Mouse (Mus musculus) C2C12 (cell line): ENCODE measurements at regions not wholly inside any gene's neighbourhood (a gene's known extent, or its start where the extent isn't known, plus 50 kb on each side); places are given as distances from the start of the nearest gene placed in this dataset.

Experiments used
- H3K27me3 ChIP-seq: one replicate; pipeline ENCODE4 v1.6.1; 2011; ENCODE audit not compliant: control insufficient read depth, insufficient read depth, insufficient read length
- H3K36me3 ChIP-seq: one replicate; pipeline ENCODE4 v1.6.1; 2011; ENCODE audit not compliant: control insufficient read depth, insufficient read depth
- H3K4me3 ChIP-seq: one replicate; pipeline ENCODE4 v1.5.1; 2011; ENCODE audit warnings: mild to moderate bottlenecking, control low read depth; ENCODE audit not compliant: poor library complexity, insufficient read depth, severe bottlenecking
- H3K79me2 ChIP-seq: one replicate; pipeline ENCODE4 v1.6.1; 2011; ENCODE audit not compliant: control insufficient read depth, insufficient read depth
- H3K79me3 ChIP-seq: one replicate; pipeline ENCODE4 v1.6.1; 2011; ENCODE audit warnings: low read depth, control low read depth
- H3ac ChIP-seq: one replicate; pipeline ENCODE3; 2011; ENCODE audit warnings: low read depth; ENCODE audit not compliant: control insufficient read depth, insufficient read length
- CEBPB ChIP-seq: IDR thresholded peaks from one replicate; pipeline ENCODE4 v1.6.1; 2011; ENCODE audit warnings: low read depth, mild to moderate bottlenecking, control low read depth, moderate library complexity
- CTCF ChIP-seq: IDR thresholded peaks from one replicate; pipeline ENCODE4 v1.5.1; 2011; ENCODE audit not compliant: control insufficient read depth, insufficient read depth, insufficient read length
- FOSL1 ChIP-seq: IDR thresholded peaks from one replicate; pipeline ENCODE4 v1.8.0; 2011; ENCODE audit warnings: mild to moderate bottlenecking, low read length; ENCODE audit not compliant: poor library complexity, insufficient read depth, severe bottlenecking
- MAX ChIP-seq: IDR thresholded peaks from one replicate; pipeline ENCODE4 v1.6.1; 2011; ENCODE audit warnings: mild to moderate bottlenecking, control low read depth
- MYOD1 ChIP-seq: IDR thresholded peaks from one replicate; pipeline ENCODE4 v1.6.1; 2011; ENCODE audit warnings: low read depth; ENCODE audit not compliant: control insufficient read depth, insufficient read length
- MYOG ChIP-seq: IDR thresholded peaks from one replicate; pipeline ENCODE4 v1.6.1; 2011; ENCODE audit not compliant: control insufficient read depth, insufficient read length; ENCODE audit errors: extremely low read depth
- USF1 ChIP-seq: IDR thresholded peaks from one replicate; pipeline ENCODE4 v1.6.1; 2011; ENCODE audit warnings: low read depth, mild to moderate bottlenecking, control low read depth, moderate library complexity

DNA sequence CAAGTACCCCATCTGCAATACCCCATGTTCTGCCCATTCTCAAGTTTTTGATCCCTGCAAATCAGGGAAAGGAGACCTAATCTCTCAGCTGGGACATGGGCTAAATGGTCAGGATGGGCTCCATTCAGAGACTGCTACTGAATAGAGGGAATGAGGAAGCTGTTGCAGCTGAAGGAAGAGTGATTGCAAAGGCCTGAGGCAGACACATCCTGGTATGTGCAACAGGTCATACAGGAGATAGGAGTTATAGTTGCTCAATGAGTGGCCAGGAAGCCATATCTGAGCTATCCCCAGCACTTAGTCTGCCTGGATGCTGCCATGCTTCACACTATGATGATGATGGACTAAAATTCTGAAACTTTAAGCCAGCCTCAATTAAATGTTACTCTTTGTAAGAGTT is 225.1 kb downstream of the Cxcl12 start:
- no peaks in the 10 kb centered on the region for H3K36me3 ChIP-seq
- no peaks in the 10 kb centered on the region for H3K27me3 ChIP-seq
- no peaks in the 10 kb centered on the region for H3K79me3 ChIP-seq
- H3ac ChIP-seq: no peak overlapping the region
- H3K79me2 ChIP-seq: no peaks in the 10 kb centered on the region
- no peak overlapping the region for H3K4me3 ChIP-seq
- TF ChIP-seq FOSL1 (no peak), USF1 (no peak), MYOD1 (no peak), CEBPB (no peak), MAX (no peak), CTCF (no peak), MYOG (no peak)

- Histone ChIP-seq H3K79me3 (no peaks in the 10 kb centered on the region), H3K79me2 (no peaks in the 10 kb centered on the region), H3K27me3 (no peaks in the 10 kb centered on the region), H3ac (no peak overlapping the region), H3K36me3 (no peaks in the 10 kb centered on the region), H3K4me3 (no peak overlapping the region)
- TF ChIP-seq FOSL1 (no peak), CEBPB (no peak), USF1 (no peak), MYOG (no peak), MYOD1 (no peak), MAX (no peak), CTCF (no peak)
These were observed 237.4 kb downstream of the Cxcl12 start for GRCm38 (mm10) chr6:117405589-117406311.

GRCm38 (mm10) chr6:117406312-117406595 is 237.9 kb downstream of the Cxcl12 start:
- Histone ChIP-seq H3ac (no peak overlapping the region), H3K27me3 (no peaks in the 10 kb centered on the region), H3K4me3 (no peak overlapping the region), H3K79me3 (no peaks in the 10 kb centered on the region), H3K36me3 (no peaks in the 10 kb centered on the region), H3K79me2 (no peaks in the 10 kb centered on the region)
- TF ChIP-seq CTCF: no peak
- no peak for TF ChIP-seq USF1
- TF ChIP-seq CEBPB: no peak
- TF ChIP-seq MAX: no peak
- TF ChIP-seq MYOG: no peak

GRCm38 (mm10) chr6:117406757-117407156 is 238.4 kb downstream of the Cxcl12 start:
- H3K79me3 ChIP-seq: no peaks in the 10 kb centered on the region
- TF ChIP-seq FOSL1 (no peak), MYOG (no peak), CEBPB (no peak), CTCF (no peak), MAX (no peak), USF1 (no peak), MYOD1 (no peak)
- H3K4me3 ChIP-seq: no peak overlapping the region
- no peaks in the 10 kb centered on the region for H3K79me2 ChIP-seq
- no peak overlapping the region for H3ac ChIP-seq
- H3K36me3 ChIP-seq: no peaks in the 10 kb centered on the region
- no peaks in the 10 kb centered on the region for H3K27me3 ChIP-seq

DNA sequence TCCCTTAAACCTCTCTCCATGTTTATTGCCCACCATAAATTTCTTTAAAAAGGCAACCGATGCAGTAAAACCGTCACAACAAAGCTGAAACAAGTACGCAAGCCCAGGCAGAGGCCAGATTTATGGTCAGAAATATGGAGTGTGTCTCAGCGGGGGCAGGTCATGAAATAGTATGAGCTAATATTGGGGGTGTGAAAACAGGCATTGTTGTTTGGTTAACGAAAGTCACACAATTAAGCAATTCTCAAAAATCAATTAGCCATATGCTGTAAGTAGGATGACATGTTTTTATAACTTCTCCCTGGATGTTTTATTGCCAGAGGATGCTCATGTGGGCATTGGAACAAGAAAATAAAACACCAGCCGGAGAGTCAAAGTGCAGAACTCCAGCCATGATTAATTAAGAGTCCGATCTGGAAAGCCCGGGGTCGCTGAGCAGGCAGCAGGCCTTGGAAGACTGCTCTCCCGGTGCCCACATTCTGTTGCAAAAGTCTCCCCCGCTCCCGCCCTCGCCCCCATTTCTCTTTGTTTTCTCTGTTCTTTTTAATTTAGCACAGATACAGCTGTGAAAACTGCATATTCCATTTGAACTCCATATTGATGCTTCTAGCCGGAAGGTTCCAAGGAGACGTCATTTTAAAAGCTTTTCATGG is 239.0 kb downstream of the Cxcl12 start:
- H3ac ChIP-seq: no peak overlapping the region
- no peak overlapping the region for H3K4me3 ChIP-seq
- no peaks in the 10 kb centered on the region for H3K27me3 ChIP-seq
- H3K79me2 ChIP-seq: no peaks in the 10 kb centered on the region
- H3K79me3 ChIP-seq: no peaks in the 10 kb centered on the region
- TF ChIP-seq MYOG (no peak), MAX (no peak), USF1 (no peak), CEBPB (no peak), MYOD1 (no peak), CTCF (no peak), FOSL1 (no peak)
- no peaks in the 10 kb centered on the region for H3K36me3 ChIP-seq

DNA sequence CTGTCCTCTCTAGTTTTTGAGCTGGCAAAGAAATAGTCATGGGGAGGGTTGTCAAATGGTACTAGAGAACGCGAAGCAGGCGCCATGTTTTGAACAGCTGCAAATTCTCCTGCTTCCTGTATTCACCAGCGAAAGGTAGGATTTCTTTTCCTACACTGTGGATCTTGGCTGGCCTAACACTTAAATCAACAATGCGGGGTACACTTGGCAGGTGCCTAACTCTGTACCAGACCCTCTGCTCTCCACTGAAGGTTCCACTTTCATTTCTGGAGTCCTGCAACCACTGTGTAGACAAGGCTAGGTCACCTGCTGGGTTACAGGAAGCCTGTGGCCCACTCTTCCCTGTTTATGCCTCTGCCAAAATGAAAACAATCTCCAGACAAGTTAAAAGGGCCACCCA is 239.6 kb downstream of the Cxcl12 start:
- Histone ChIP-seq H3K36me3 (no peaks in the 10 kb centered on the region), H3ac (no peak overlapping the region), H3K79me2 (no peaks in the 10 kb centered on the region), H3K4me3 (no peak overlapping the region), H3K79me3 (no peaks in the 10 kb centered on the region), H3K27me3 (no peaks in the 10 kb centered on the region)
- TF ChIP-seq MYOG (no peak), CEBPB (no peak), FOSL1 (no peak), MAX (no peak), USF1 (no peak), CTCF (no peak), MYOD1 (no peak)
